Mouse (Mus musculus): ENCODE measurements around the gene Pou2af1. TPM values are rescaled to one million over a fixed set of nuclear protein-coding genes. Genes with fewer than 3 reads are reported as not detected.

The Pou2af1 gene
- polyA plus RNA-seq, 1 experiment from 2014 or later: 0.29 TPM

- DNase-seq (ENCODE audit: low spot score) (no peak), ATAC-seq (no peak)
- Histone ChIP-seq H3K9ac (replicated peaks; ENCODE audit: low read depth) (no peak overlapping the region), H3K36me3 (ENCODE audit: insufficient read depth, low read length) (no peaks in the 10 kb centered on the region), H3K27ac (ENCODE audit: low read length) (no peak overlapping the region), H3K4me3 (ENCODE audit: low read depth, low read length) (no peak overlapping the region), H3K4me2 (replicated peaks; ENCODE audit: low read depth, low read length) (no peak overlapping the region), H3K4me1 (ENCODE audit: insufficient read depth, low read depth, low read length) (no peaks in the 10 kb centered on the region), H3K27me3 (replicated peaks; ENCODE audit: insufficient read depth, low read length) (no peaks in the 10 kb centered on the region), H3K9me3 (ENCODE audit: low read length) (no peaks in the 10 kb centered on the region)
- TF ChIP-seq CTCF (IDR thresholded peaks at IDR 0.05): no peak
- no peak for TF ChIP-seq EP300 (IDR thresholded peaks at IDR 0.05)
- 49% methylated on average over 4 of the region's 4 CpGs for WGBS
Measured at GRCm38 (mm10) chr9:51256780-51257502, 43.4 kb downstream of the Pou2af1 start.

- Histone ChIP-seq H3K4me3 (ENCODE audit: low read depth, low read length) (no peak overlapping the region), H3K9me3 (ENCODE audit: low read length) (no peaks in the 10 kb centered on the region), H3K27ac (ENCODE audit: low read length) (no peak overlapping the region), H3K4me2 (replicated peaks; ENCODE audit: low read depth, low read length) (no peak overlapping the region), H3K4me1 (ENCODE audit: insufficient read depth, low read depth, low read length) (no peaks in the 10 kb centered on the region), H3K27me3 (replicated peaks; ENCODE audit: insufficient read depth, low read length) (no peaks in the 10 kb centered on the region), H3K36me3 (ENCODE audit: insufficient read depth, low read length) (no peaks in the 10 kb centered on the region), H3K9ac (replicated peaks; ENCODE audit: low read depth) (no peak overlapping the region)
- DNase-seq (ENCODE audit: low spot score): no peak
- 85% methylated on average over 5 of the region's 5 CpGs for WGBS
- ATAC-seq: no peak
- no peak for TF ChIP-seq CTCF (IDR thresholded peaks at IDR 0.05)
- TF ChIP-seq EP300 (IDR thresholded peaks at IDR 0.05): no peak
Measured at GRCm38 (mm10) chr9:51258426-51258825, 44.9 kb downstream of the Pou2af1 start.

- no peak for ATAC-seq
- Histone ChIP-seq H3K9ac (replicated peaks; ENCODE audit: low read depth) (no peak overlapping the region), H3K27ac (ENCODE audit: low read length) (no peak overlapping the region), H3K36me3 (ENCODE audit: insufficient read depth, low read length) (no peaks in the 10 kb centered on the region), H3K9me3 (ENCODE audit: low read length) (no peaks in the 10 kb centered on the region), H3K4me2 (replicated peaks; ENCODE audit: low read depth, low read length) (no peak overlapping the region), H3K4me3 (ENCODE audit: low read depth, low read length) (no peak overlapping the region), H3K27me3 (replicated peaks; ENCODE audit: insufficient read depth, low read length) (no peaks in the 10 kb centered on the region), H3K4me1 (ENCODE audit: insufficient read depth, low read depth, low read length) (peaks cover 8% of the 10 kb centered on the region; the same call in 1 of the 2 replicates)
- no peak for DNase-seq (ENCODE audit: low spot score)
- TF ChIP-seq EP300 (IDR thresholded peaks at IDR 0.05) (no peak), CTCF (IDR thresholded peaks at IDR 0.05) (no peak)
- WGBS: 78% methylated on average over 5 of the region's 5 CpGs
Measured at GRCm38 (mm10) chr9:51268852-51269251, 55.3 kb downstream of the Pou2af1 start.

GRCm38 (mm10) chr9:51271073-51271472, 57.6 kb downstream of the Pou2af1 start:
- TF ChIP-seq EP300 (IDR thresholded peaks at IDR 0.05) (no peak), CTCF (IDR thresholded peaks at IDR 0.05) (no peak)
- H3K4me2 ChIP-seq (replicated peaks; ENCODE audit: low read depth, low read length): no peak overlapping the region
- no peaks in the 10 kb centered on the region for H3K36me3 ChIP-seq (ENCODE audit: insufficient read depth, low read length)
- H3K27ac ChIP-seq (ENCODE audit: low read length): no peak overlapping the region
- ATAC-seq: peak; percentile 26; the same call in 1 of the 2 replicates
- H3K9me3 ChIP-seq (ENCODE audit: low read length): no peaks in the 10 kb centered on the region
- 66% methylated on average over 8 of the region's 8 CpGs for WGBS
- H3K4me3 ChIP-seq (ENCODE audit: low read depth, low read length): no peak overlapping the region
- no peak for DNase-seq (ENCODE audit: low spot score)
- peaks cover 15% of the 10 kb centered on the region; the same call in 1 of the 2 replicates for H3K4me1 ChIP-seq (ENCODE audit: insufficient read depth, low read depth, low read length)
- no peak overlapping the region for H3K9ac ChIP-seq (replicated peaks; ENCODE audit: low read depth)
- H3K27me3 ChIP-seq (replicated peaks; ENCODE audit: insufficient read depth, low read length): no peaks in the 10 kb centered on the region

GRCm38 (mm10) chr9:51272102-51272501, 58.6 kb downstream of the Pou2af1 start:
- Histone ChIP-seq H3K4me3 (ENCODE audit: low read depth, low read length) (no peak overlapping the region), H3K4me1 (ENCODE audit: insufficient read depth, low read depth, low read length) (peaks cover 15% of the 10 kb centered on the region; the same call in 1 of the 2 replicates), H3K4me2 (replicated peaks; ENCODE audit: low read depth, low read length) (no peak overlapping the region), H3K27me3 (replicated peaks; ENCODE audit: insufficient read depth, low read length) (no peaks in the 10 kb centered on the region), H3K27ac (ENCODE audit: low read length) (peak overlapping the region; percentile 32; the same call in 1 of the 2 replicates), H3K9ac (replicated peaks; ENCODE audit: low read depth) (no peak overlapping the region), H3K9me3 (ENCODE audit: low read length) (no peaks in the 10 kb centered on the region), H3K36me3 (ENCODE audit: insufficient read depth, low read length) (no peaks in the 10 kb centered on the region)
- 39% methylated on average over 5 of the region's 5 CpGs for WGBS
- no peak for ATAC-seq
- TF ChIP-seq CTCF (IDR thresholded peaks at IDR 0.05) (no peak), EP300 (IDR thresholded peaks at IDR 0.05) (no peak)
- no peak for DNase-seq (ENCODE audit: low spot score)

- H3K4me2 ChIP-seq (replicated peaks; ENCODE audit: low read depth, low read length): no peak overlapping the region
- no peak overlapping the region for H3K4me3 ChIP-seq (ENCODE audit: low read depth, low read length)
- DNase-seq (ENCODE audit: low spot score) (no peak), ATAC-seq (no peak)
- H3K27ac ChIP-seq (ENCODE audit: low read length): no peak overlapping the region
- H3K9me3 ChIP-seq (ENCODE audit: low read length): no peaks in the 10 kb centered on the region
- no peaks in the 10 kb centered on the region for H3K36me3 ChIP-seq (ENCODE audit: insufficient read depth, low read length)
- 58% methylated on average over 9 of the region's 9 CpGs for WGBS
- no peaks in the 10 kb centered on the region for H3K27me3 ChIP-seq (replicated peaks; ENCODE audit: insufficient read depth, low read length)
- no peak overlapping the region for H3K9ac ChIP-seq (replicated peaks; ENCODE audit: low read depth)
- peaks cover 19% of the 10 kb centered on the region; the same call in 1 of the 2 replicates for H3K4me1 ChIP-seq (ENCODE audit: insufficient read depth, low read depth, low read length)
- TF ChIP-seq CTCF (IDR thresholded peaks at IDR 0.05) (no peak), EP300 (IDR thresholded peaks at IDR 0.05) (no peak)
Measured at GRCm38 (mm10) chr9:51273581-51274154, 60.2 kb downstream of the Pou2af1 start.
